Mouse (Mus musculus): ENCODE measurements around the gene Gm17783. TPM values are rescaled to one million over a fixed set of nuclear protein-coding genes. Genes with fewer than 3 reads are reported as not detected.
"Not testable (repeated sequence)": the region's sequence is repeated elsewhere in the genome, so short reads cannot be mapped to it uniquely, and the experiment has no call there.

Gm17783 gene
- total RNA-seq (2021) = not detected
- long read RNA-seq, experiment 1 = 0 reads
- long read RNA-seq, experiment 2 = 0 reads

GRCm38 (mm10) chr16:45531950-45532349, at the start of gene Gm17783:
TSS of gene Gm17783 (minus strand) at chr16:45532050.
- intact Hi-C loops (cut with DNase I; ENCODE audit: low total_unique reads) = no loop called here
- no peak for DNase-seq

GRCm38 (mm10) chr16:45579883-45580282, 48.0 kb upstream of the Gm17783 start:
- intact Hi-C loops (cut with DNase I; ENCODE audit: low total_unique reads) = no loop called here
- no peak for DNase-seq

DNA sequence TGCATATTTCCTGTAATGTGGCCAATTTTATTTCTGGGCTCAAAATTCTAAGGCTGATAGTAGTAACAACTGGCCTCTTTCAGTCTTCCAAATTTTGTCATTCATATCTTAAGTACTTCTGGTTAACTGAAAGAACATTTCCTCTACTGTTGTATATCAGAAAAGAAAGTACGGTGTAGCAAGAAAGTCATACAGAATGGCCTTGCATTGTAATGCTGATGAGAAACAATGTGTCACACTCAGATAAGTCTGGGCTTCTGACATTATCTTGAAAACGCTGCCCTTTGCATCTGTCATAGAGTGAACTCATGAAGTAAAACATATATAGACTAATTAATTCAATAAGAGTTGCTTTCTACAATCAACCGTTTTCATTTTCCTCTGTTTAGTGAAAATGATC, 40.5 kb upstream of the Gm17783 start:
- DNase-seq = no peak
- intact Hi-C loops (cut with DNase I; ENCODE audit: low total_unique reads) = no loop called here

DNA sequence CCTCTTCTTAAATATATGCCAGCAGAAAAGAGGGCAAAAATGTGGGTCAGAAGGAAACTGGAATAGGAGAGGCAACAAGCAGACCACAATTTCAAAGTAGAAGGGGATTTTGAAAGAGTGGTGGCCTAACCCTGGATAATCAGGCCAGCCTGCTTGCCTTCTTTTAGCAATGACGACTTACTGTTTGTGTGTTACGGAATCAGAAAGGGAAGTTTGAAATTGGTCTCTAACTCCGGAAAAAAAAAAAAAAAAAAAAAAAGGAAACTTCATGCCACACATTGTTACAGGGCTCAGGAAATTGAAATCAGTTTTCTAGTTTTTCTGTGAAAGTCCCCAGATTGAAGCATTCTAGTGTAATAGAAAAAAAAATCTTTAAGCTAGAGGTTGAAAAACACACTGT, 29.9 kb upstream of the Gm17783 start:
- no peak for DNase-seq
- intact Hi-C loops (cut with DNase I; ENCODE audit: low total_unique reads) = no loop called here

- intact Hi-C loops (cut with DNase I; ENCODE audit: low total_unique reads) = no loop called here
- DNase-seq = no peak
Observed at GRCm38 (mm10) chr16:45551579-45551978, 19.7 kb upstream of the Gm17783 start.

DNA sequence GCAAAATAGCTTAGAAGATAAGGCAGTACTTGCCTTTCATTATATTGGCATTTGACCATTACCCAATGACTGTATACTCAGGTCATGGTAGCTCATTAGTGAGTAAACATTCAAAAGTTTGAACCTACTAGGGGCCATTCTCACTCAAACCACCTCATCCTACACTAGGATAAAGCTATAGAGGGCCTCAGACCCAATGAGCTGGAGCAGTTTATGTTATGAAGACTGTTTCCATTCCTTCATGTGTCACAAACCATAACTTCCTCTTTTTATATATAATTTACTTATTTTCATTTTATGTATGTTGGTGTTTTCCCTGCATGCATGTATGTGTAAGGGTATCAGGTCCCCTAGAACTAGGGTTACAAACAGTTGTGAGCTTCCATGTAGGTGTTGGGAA, 16.1 kb upstream of the Gm17783 start:
- no peak for DNase-seq
- intact Hi-C loops (cut with DNase I; ENCODE audit: low total_unique reads) = no loop called here

DNA sequence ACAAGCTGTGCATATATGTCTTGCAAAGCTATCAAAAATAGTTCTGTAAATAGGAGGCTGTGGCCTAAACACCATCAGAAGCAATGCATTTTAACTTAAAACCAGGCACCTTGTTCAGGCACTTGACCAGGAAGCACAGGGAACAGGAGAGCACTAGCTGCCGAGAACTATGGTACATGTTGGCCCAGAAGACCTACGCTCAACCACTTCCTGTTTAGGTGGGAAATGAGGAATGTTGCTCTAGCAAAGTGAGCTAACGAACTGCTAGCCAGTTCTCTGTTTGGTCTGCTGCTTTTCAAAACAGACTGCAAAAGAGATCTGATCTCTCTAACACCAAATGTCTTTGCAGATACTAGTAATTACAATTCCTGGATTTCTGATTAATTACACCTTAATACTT, 12.5 kb upstream of the Gm17783 start:
- intact Hi-C loops (cut with DNase I; ENCODE audit: low total_unique reads) = no loop called here
- DNase-seq = no peak

DNA sequence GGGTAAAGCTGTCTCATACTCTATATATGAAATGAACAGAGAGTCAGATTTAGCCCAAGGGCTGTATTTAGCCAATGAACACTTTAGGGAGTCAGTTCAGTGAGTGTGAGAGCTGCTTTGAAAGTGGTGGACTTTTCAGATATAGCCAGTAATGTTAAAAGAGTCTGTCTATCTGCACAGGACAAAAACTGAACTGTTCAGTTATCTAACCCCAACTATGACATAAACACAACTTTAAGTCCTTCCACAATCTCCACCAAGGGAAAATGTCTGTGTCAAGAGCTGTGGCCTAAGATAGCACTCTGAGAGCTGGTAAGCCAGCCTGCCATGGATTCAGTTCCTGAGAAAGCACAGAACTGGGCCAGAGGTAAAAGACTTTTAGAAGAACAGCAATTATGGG, 10.3 kb upstream of the Gm17783 start:
- intact Hi-C loops (cut with DNase I; ENCODE audit: low total_unique reads) = no loop called here
- DNase-seq = no peak

- DNase-seq; intact Hi-C loops (cut with DNase I; ENCODE audit: low total_unique reads): not testable (repeated sequence)
Observed at GRCm38 (mm10) chr16:45538342-45538741, 6.5 kb upstream of the Gm17783 start.

- intact Hi-C loops (cut with DNase I; ENCODE audit: low total_unique reads) = no loop called here
- DNase-seq = no peak
Observed at GRCm38 (mm10) chr16:45535009-45535408, 3.2 kb upstream of the Gm17783 start, which contains the start of gene Slc9c1. TSS of gene Slc9c1 (plus strand) at chr16:45535309.

GRCm38 (mm10) chr16:45525551-45525950, 6.3 kb downstream of the Gm17783 start:
- no peak for DNase-seq
- intact Hi-C loops (cut with DNase I; ENCODE audit: low total_unique reads) = no loop called here

DNA sequence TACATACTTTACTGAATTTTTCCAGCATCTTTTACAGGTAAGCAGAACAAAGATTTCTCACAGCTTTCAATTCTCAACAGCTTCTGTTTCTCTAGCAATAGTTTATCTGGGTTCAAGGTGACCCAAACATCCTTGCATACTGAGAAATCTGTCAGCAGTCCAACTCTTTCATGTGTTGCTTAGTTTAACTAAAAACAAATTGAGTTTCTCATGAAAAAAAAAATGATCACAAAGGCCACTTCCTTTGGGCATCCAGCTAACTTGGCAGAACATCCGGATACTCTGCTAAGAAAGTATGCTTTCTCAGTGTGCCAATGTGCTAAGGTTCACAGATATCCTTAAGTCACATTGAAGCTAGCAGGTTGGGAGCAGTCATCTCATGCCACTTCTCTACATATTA, 36.5 kb downstream of the Gm17783 start:
- DNase-seq = no peak
- intact Hi-C loops (cut with DNase I; ENCODE audit: low total_unique reads) = no loop called here

GRCm38 (mm10) chr16:45492927-45493326, 38.9 kb downstream of the Gm17783 start, which contains the start of gene Gm609:
TSS of gene Gm609 (minus strand) at chr16:45492969.
- no peak for DNase-seq
- intact Hi-C loops (cut with DNase I; ENCODE audit: low total_unique reads) = no loop called here

GRCm38 (mm10) chr16:45476991-45477390, 54.9 kb downstream of the Gm17783 start:
- intact Hi-C loops (cut with DNase I; ENCODE audit: low total_unique reads) = no loop called here
- no peak for DNase-seq

DNA sequence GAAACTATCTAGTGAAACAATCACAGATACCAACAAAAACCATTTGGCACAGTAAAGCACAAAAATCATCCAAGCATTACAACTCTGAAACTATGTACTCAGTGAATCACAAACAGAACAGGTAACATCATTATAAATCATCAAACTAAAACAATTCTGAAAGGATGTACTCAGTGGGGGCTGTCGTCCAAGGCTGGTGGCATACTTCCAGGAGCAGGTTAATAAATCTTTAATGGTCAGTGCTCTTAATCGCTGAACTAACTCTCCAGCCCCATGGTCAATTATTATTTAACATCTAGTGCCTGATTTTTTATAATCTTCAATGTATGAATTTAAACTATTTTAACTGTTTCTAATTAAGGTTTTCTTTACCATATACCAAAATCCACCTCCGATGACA, 60.0 kb downstream of the Gm17783 start:
- intact Hi-C loops (cut with DNase I; ENCODE audit: low total_unique reads); DNase-seq: not testable (repeated sequence)

Other genes with a start within 250 kb of the Gm17783 start
- 10 to 100 TPM; 31.6 to 41.3 TPM for gene Cd200, start 123.0 kb downstream of the Gm17783 start, total RNA-seq (2021)
- not detected for gene Gm609, start 39.1 kb downstream of the Gm17783 start, total RNA-seq (2021)
- not detected for gene Slc9c1, start 3.3 kb upstream of the Gm17783 start, total RNA-seq (2021)
- gene Gcsam, start 78.3 kb upstream of the Gm17783 start, total RNA-seq (2021) = under 1 TPM; 0.11 to 0.14 TPM
- not detected for gene BC016579, start 122.0 kb upstream of the Gm17783 start, total RNA-seq (2021)
- not detected for gene Tmprss7, start 161.6 kb upstream of the Gm17783 start, total RNA-seq (2021)
- under 1 TPM; 0.35 to 0.49 TPM for gene Tagln3, start 192.6 kb upstream of the Gm17783 start, total RNA-seq (2021)
- gene Abhd10, start 210.9 kb upstream of the Gm17783 start, total RNA-seq (2021) = 1 to 10 TPM; 8.0 to 9.4 TPM

Data from gastrocnemius, postnatal 14 days (tissue).